Mouse (Mus musculus): Measurements from ENCODE around the gene Lrrc39.
A peak's percentile ranks its signal among the peaks of the same experiment; 100 is the strongest.
"Not testable (repeated sequence)": the region's sequence is repeated elsewhere in the genome, so short reads cannot be mapped to it uniquely, and the experiment has no call there.

Lrrc39 gene

GRCm38 (mm10) chr3:116562408-116563094 is at the start of gene Lrrc39:
Gene Lrrc39 (plus strand): TSS chr3:116562973.
- DNase-seq (ENCODE audit: low read depth, low spot score): no peak

- DNase-seq (ENCODE audit: low read depth, low spot score): no peak
These were observed 42.5 kb upstream of the Lrrc39 start for GRCm38 (mm10) chr3:116520141-116520761.

- no peak for DNase-seq (ENCODE audit: low read depth, low spot score)
These were observed 33.0 kb upstream of the Lrrc39 start for GRCm38 (mm10) chr3:116529741-116530140.

- no peak for DNase-seq (ENCODE audit: low read depth, low spot score)
These were observed 31.9 kb upstream of the Lrrc39 start for GRCm38 (mm10) chr3:116530826-116531225.

GRCm38 (mm10) chr3:116536428-116537199 is 26.2 kb upstream of the Lrrc39 start:
- no peak for DNase-seq (ENCODE audit: low read depth, low spot score)

GRCm38 (mm10) chr3:116537200-116537573 is 25.6 kb upstream of the Lrrc39 start:
- no peak for DNase-seq (ENCODE audit: low read depth, low spot score)

- DNase-seq (ENCODE audit: low read depth, low spot score): no peak
These were observed 20.7 kb upstream of the Lrrc39 start for GRCm38 (mm10) chr3:116542070-116542469.

- no peak for DNase-seq (ENCODE audit: low read depth, low spot score)
These were observed 20.2 kb upstream of the Lrrc39 start for GRCm38 (mm10) chr3:116542532-116542931.

- DNase-seq (ENCODE audit: low read depth, low spot score): no peak
These were observed 15.3 kb upstream of the Lrrc39 start for GRCm38 (mm10) chr3:116547430-116547829.

GRCm38 (mm10) chr3:116551362-116551761 is 11.4 kb upstream of the Lrrc39 start:
- DNase-seq (ENCODE audit: low read depth, low spot score): no peak

GRCm38 (mm10) chr3:116561315-116561714 is 1.5 kb upstream of the Lrrc39 start:
- not testable (repeated sequence) for DNase-seq (ENCODE audit: low read depth, low spot score)

- DNase-seq (ENCODE audit: low read depth, low spot score): no peak
These were observed 321 bp downstream of the Lrrc39 start for GRCm38 (mm10) chr3:116563095-116563492.

- DNase-seq (ENCODE audit: low read depth, low spot score): no peak
These were observed 7.9 kb downstream of the Lrrc39 start for GRCm38 (mm10) chr3:116570628-116571027.

- no peak for DNase-seq (ENCODE audit: low read depth, low spot score)
These were observed 14.5 kb downstream of the Lrrc39 start for GRCm38 (mm10) chr3:116577286-116577685.

GRCm38 (mm10) chr3:116582201-116582600 is 19.4 kb downstream of the Lrrc39 start:
- DNase-seq (ENCODE audit: low read depth, low spot score): no peak

- DNase-seq (ENCODE audit: low read depth, low spot score): peak; percentile 51
These were observed 31.4 kb downstream of the Lrrc39 start for GRCm38 (mm10) chr3:116594076-116594727.

GRCm38 (mm10) chr3:116594728-116595602 is 32.2 kb downstream of the Lrrc39 start, which contains the start of gene Sass6:
Gene Sass6 (plus strand): TSS chr3:116594982.
- DNase-seq (ENCODE audit: low read depth, low spot score): peak; percentile 95

- DNase-seq (ENCODE audit: low read depth, low spot score): no peak
These were observed 32.8 kb downstream of the Lrrc39 start for GRCm38 (mm10) chr3:116595603-116595991.

- DNase-seq (ENCODE audit: low read depth, low spot score): no peak
These were observed 36.9 kb downstream of the Lrrc39 start for GRCm38 (mm10) chr3:116599705-116600104.

- DNase-seq (ENCODE audit: low read depth, low spot score): no peak
These were observed 38.2 kb downstream of the Lrrc39 start for GRCm38 (mm10) chr3:116601005-116601404.

- DNase-seq (ENCODE audit: low read depth, low spot score): no peak
These were observed 39.0 kb downstream of the Lrrc39 start for GRCm38 (mm10) chr3:116601781-116602180.

All from brain, embryonic 18.5 days (tissue).